Mouse (Mus musculus) G1E (cell line): ENCODE results near the gene Tbx3. TPM values are rescaled to one million over a fixed set of nuclear protein-coding genes. Genes with fewer than 3 reads are reported as not detected.

ENCODE experiments used
- ATAC-seq: 2 replicates; pipeline ENCODE4 v1.8.0; 2016; ENCODE audit warnings: mild to moderate bottlenecking; ENCODE audit not compliant: insufficient number of reproducible peaks, poor library complexity, low FRiP score, severe bottlenecking; ENCODE audit errors: extremely low read depth
- DNase-seq: peaks from one replicate; pipeline ENCODE4 v3.0.0; 2012; ENCODE audit warnings: low spot score
- H3K27me3 ChIP-seq: 2 replicates; pipeline ENCODE4 v1.6.1; 2012; ENCODE audit warnings: mild to moderate bottlenecking, low read length, inconsistent platforms; ENCODE audit not compliant: insufficient read depth
- H3K36me3 ChIP-seq: replicated peaks from 2 replicates; pipeline ENCODE3; 2012; ENCODE audit warnings: mild to moderate bottlenecking, inconsistent platforms
- H3K4me1 ChIP-seq: 2 replicates; pipeline ENCODE4 v1.6.1; 2012; ENCODE audit warnings: low read depth, low read length, inconsistent platforms, mixed read lengths; ENCODE audit not compliant: insufficient read depth
- H3K4me3 ChIP-seq: 2 replicates; pipeline ENCODE4 v1.5.1; 2012; ENCODE audit warnings: low read depth, mild to moderate bottlenecking, inconsistent platforms, low read length, moderate library complexity, mixed read lengths
- H3K9me3 ChIP-seq: replicated peaks from 2 replicates; pipeline ENCODE4 v1.6.1; 2012; ENCODE audit warnings: inconsistent platforms
- CTCF ChIP-seq: IDR thresholded peaks from 2 replicates; pipeline ENCODE4 v1.5.1; 2012; ENCODE audit warnings: low read depth, low read length, inconsistent platforms, mixed read lengths
- GATA1 ChIP-seq: IDR thresholded peaks from 2 replicates; pipeline ENCODE4 v1.6.1; 2012; ENCODE audit warnings: borderline replicate concordance, low read length, inconsistent platforms, mixed read lengths
- GATA2 ChIP-seq: IDR thresholded peaks from 2 replicates; pipeline ENCODE4 v1.6.1; 2012; ENCODE audit warnings: low read depth, low read length, inconsistent platforms, borderline replicate concordance
- POLR2AphosphoS5 ChIP-seq: IDR thresholded peaks from 2 replicates; pipeline ENCODE4 v1.6.1; 2012; ENCODE audit warnings: low read depth, low read length, inconsistent platforms; ENCODE audit not compliant: insufficient replicate concordance
- TAL1 ChIP-seq: conservative IDR thresholded peaks from 2 replicates; pipeline ENCODE4 v1.6.1; 2012; ENCODE audit warnings: low read depth, low read length, inconsistent platforms, mixed read lengths
- polyA plus RNA-seq: library from polyadenylated mRNA; stranded (reverse); fragments of >175 nt; gene quantifications from 2 replicates; pipeline ENCODE4 v1.2.3, GENCODE M21; 2012
- total RNA-seq, 2 experiments: library from RNA; stranded (forward) in 1 of 2; stranded (reverse) in 1 of 2; fragments of 200-1000 nt in 1 of 2; fragments of >200 nt in 1 of 2; fragmentation: Nextera tagmentation in 1 of 2; gene quantifications; 2 replicates each; pipeline ENCODE4 v1.2.3; 2014 to 2017

The Tbx3 gene
- not detected in 2 replicates for total RNA-seq (2014; fragmentation: Nextera tagmentation)
- total RNA-seq (2017), result 0.05 TPM in 1 of 2 replicates, not detected in the other
- not detected in 2 replicates for polyA plus RNA-seq

DNA sequence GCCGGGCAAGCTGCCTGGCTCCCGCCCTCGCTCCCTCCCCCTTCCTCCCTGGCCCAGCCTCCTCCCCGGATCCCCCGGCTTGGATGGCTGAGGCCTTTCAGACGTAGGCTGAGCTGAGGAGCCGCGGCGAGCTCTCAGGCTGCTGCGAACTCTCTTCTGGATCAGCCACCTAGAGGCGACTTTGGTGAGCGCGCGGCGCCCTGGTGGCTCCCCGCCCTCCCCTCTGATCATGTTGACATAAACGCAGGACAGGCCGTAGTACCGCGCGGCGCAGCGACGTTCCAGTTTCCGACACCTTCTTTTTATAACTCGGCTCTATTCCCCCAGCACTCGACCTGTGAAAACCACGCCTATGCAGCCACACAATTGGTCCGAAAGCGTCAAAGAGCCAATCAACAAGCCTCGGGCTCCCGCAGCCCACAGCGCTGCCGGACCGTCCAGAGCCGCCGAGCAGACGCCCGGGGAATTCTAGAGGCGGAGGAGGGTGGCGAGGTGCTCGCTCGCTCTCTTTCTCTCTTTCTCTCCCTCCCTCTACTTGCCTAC, at the start of gene Tbx3:
Gene Tbx3 (plus strand): TSS at position 104 of the 543 bp plus-strand sequence.
- no peak for TF ChIP-seq TAL1
- no peak for TF ChIP-seq POLR2AphosphoS5
- TF ChIP-seq GATA1, result no peak
- no peak within 1 kb of the TSS; the same call in 1 of the 2 replicates for H3K4me3 ChIP-seq
- no peaks in the 10 kb centered on the region for H3K4me1 ChIP-seq
- H3K36me3 ChIP-seq, result no peaks in the 10 kb centered on the region
- no peak for DNase-seq
- ATAC-seq, result no peak
- H3K27me3 ChIP-seq, result no peaks in the 10 kb centered on the region; the same call in 1 of the 2 replicates
- H3K9me3 ChIP-seq, result peaks cover 79% of the 10 kb centered on the region

DNA sequence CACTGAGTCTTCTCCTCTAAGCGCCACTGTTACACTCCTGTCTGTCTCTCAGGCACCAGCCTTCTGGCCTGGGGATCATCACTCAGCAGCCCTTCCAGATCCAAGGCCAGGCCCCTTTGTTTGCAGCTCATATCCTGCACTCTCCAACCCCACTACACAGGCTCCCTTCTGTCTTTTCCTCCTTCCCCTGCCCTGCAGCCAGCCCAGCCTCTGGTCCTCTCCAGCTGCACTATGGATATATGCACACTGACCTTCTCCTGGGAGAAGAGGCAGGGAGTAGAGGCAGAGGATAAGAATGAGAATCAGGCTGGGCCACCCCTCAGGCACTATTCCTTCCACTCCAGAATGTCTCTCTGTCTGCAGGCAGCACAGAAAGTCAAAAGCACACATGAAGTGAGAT, 48.4 kb upstream of the Tbx3 start:
- DNase-seq (no peak), ATAC-seq (no peak)
- Histone ChIP-seq H3K4me3 (no peak overlapping the region), H3K9me3 (peaks cover 80% of the 10 kb centered on the region), H3K4me1 (no peaks in the 10 kb centered on the region), H3K27me3 (no peaks in the 10 kb centered on the region; the same call in 1 of the 2 replicates), H3K36me3 (no peaks in the 10 kb centered on the region)
- TF ChIP-seq GATA2 (no peak), CTCF (no peak), TAL1 (no peak), POLR2AphosphoS5 (no peak), GATA1 (no peak)

DNA sequence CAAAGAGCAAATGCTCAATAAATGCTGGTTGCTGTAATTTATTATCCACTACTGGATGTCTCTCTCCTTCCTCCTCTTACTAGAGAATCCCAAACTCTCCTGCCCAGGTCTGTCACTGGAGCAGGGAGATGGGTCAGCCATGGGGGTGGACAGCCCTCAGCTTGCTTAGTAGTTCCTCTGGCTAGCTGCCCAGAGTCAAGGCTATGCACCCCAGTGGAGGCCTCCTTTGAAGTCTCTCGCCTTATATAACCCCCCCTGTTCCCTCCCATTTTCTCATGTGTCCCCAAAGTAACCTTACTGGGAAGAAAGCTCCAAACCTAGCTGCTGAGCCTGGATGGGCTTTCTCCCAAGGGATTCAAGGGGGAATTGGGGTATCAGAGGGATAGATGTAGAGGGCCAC, 45.9 kb upstream of the Tbx3 start:
- H3K27me3 ChIP-seq, result no peaks in the 10 kb centered on the region; the same call in 1 of the 2 replicates
- DNase-seq (no peak), ATAC-seq (no peak)
- no peaks in the 10 kb centered on the region for H3K36me3 ChIP-seq
- H3K4me1 ChIP-seq, result no peaks in the 10 kb centered on the region
- peaks cover 93% of the 10 kb centered on the region for H3K9me3 ChIP-seq
- no peak overlapping the region for H3K4me3 ChIP-seq
- TF ChIP-seq POLR2AphosphoS5, result no peak
- no peak for TF ChIP-seq TAL1
- no peak for TF ChIP-seq GATA1
- TF ChIP-seq CTCF, result no peak
- no peak for TF ChIP-seq GATA2

DNA sequence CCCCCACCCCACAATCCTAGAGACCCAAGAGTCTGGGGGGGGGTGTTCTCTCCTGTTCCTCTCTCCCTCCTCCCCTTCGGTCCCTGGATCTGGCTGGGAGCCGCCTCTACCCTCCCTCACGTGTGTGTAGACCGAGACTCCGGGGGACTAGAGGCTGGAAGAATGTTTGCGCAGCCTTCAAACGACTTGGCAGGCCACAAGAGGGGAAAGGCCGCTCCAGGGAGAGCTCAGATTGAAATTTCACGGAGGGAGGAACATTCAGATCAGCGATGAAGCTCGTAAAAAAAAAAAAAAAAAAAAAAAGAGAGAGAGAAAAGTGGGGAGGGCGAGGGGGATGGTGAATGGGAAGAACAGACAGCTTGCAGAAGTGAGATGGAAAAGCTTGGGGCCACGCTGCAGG, 44.9 kb upstream of the Tbx3 start:
- Histone ChIP-seq H3K27me3 (no peaks in the 10 kb centered on the region; the same call in 1 of the 2 replicates), H3K36me3 (no peaks in the 10 kb centered on the region), H3K4me1 (no peaks in the 10 kb centered on the region), H3K4me3 (no peak overlapping the region), H3K9me3 (peaks cover 93% of the 10 kb centered on the region)
- TF ChIP-seq CTCF (no peak), POLR2AphosphoS5 (no peak), GATA1 (no peak), TAL1 (no peak), GATA2 (no peak)
- no peak for ATAC-seq
- DNase-seq, result no peak

DNA sequence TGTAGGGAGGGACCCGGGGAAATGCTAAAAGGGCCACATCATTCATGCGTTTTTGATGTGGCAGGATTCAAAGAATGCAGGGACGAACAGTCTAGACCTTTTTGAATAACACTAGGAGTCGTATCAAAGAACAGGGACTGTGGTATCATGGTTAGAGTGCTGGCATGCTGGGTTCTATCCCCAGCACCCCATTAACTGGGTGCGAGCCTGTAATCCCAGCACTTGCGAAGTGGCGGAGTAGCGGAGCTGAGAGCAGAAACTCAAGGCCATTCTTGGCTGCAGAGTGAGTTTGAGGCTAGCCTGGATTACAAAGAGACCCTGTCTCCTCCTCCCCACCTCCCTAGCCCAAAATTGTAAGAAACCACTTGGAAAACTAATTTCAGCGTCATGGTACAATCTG, 44.3 kb upstream of the Tbx3 start:
- ATAC-seq (no peak), DNase-seq (no peak)
- Histone ChIP-seq H3K9me3 (peaks cover 93% of the 10 kb centered on the region), H3K36me3 (no peaks in the 10 kb centered on the region), H3K4me3 (no peak overlapping the region), H3K27me3 (no peaks in the 10 kb centered on the region; the same call in 1 of the 2 replicates), H3K4me1 (no peaks in the 10 kb centered on the region)
- TF ChIP-seq GATA2 (no peak), POLR2AphosphoS5 (no peak), TAL1 (no peak), CTCF (no peak), GATA1 (no peak)

GRCm38 (mm10) chr5:119626662-119627061, 43.8 kb upstream of the Tbx3 start:
- Histone ChIP-seq H3K27me3 (no peaks in the 10 kb centered on the region; the same call in 1 of the 2 replicates), H3K9me3 (peaks cover 91% of the 10 kb centered on the region), H3K36me3 (no peaks in the 10 kb centered on the region), H3K4me1 (no peaks in the 10 kb centered on the region), H3K4me3 (no peak overlapping the region; the same call in 1 of the 2 replicates)
- DNase-seq, result no peak
- no peak for TF ChIP-seq TAL1
- no peak for TF ChIP-seq POLR2AphosphoS5
- TF ChIP-seq GATA1, result no peak
- ATAC-seq, result no peak
